Mouse (Mus musculus) gastrocnemius, adult 2 months (tissue): Measurements from ENCODE around the gene Prrt1. TPM values are rescaled to one million over a fixed set of nuclear protein-coding genes. Genes with fewer than 3 reads are reported as not detected.

Experiments
- DNase-seq: peaks from one replicate; pipeline ENCODE4 v3.0.0; 2022
- H3K27ac ChIP-seq: fragments of 200-600 bp; 2 replicates; pipeline ENCODE4 v1.8.1; 2022; ENCODE audit warnings: mild to moderate bottlenecking
- H3K4me3 ChIP-seq: fragments of 200-600 bp; 2 replicates; pipeline ENCODE4 v1.8.1; 2022; ENCODE audit warnings: mild to moderate bottlenecking, moderate library complexity
- CTCF ChIP-seq: fragments of 200-600 bp; IDR thresholded peaks from 2 replicates; pipeline ENCODE4 v1.8.1; 2022; ENCODE audit warnings: antibody characterized with exemption, mild to moderate bottlenecking, moderate library complexity
- intact Hi-C: fragments of 180-260 bp; cut with DNase I; formaldehyde crosslinking; loops from one replicate; pipeline ENCODE4 v1.15.1; 2025
- total RNA-seq, 2 experiments: library from RNA; stranded (reverse); gene quantifications; 2 replicates each; pipeline ENCODE4 v1.2.3; 2021

Prrt1 gene
- total RNA-seq, 2 experiments from 2014 or later, result 0.28 to 0.36 TPM

DNA sequence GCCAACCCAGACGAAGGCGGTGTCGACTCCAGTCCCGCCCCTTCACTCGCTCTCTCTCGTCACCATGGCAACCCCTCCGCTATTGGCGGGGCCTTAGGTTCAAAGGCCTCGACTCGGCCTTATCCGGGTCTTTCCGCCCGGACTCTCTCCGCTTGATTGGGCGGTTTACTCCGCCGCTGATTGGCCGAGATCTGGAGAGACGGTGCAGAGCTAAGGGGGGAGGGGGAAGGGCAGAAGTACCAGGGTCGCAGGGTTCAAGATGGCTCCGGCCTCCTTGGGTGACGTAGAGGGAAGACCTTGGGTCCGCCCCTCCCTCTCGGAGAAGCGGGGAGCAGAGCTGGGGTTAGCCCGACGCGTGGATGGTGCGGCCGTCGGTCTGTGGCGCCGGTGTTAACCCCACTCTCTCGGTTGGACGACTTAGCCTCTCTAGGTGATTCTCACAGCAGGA lies 25.2 kb upstream of the Prrt1 start, which contains the start of gene Agpat1:
Agpat1 (plus strand) TSS at position 202 of the 448 bp plus-strand sequence.
- intact Hi-C loops, result loop anchor here (2.0 kb wide), 1 partner anchor 23 kb away; no protein-coding TSS in a partner anchor
- peak; percentile 99 for DNase-seq
- Histone ChIP-seq H3K4me3 (peak within 1 kb of the TSS; percentile 99), H3K27ac (peak within 1 kb of the TSS; percentile 96)
- no peak for TF ChIP-seq CTCF

DNA sequence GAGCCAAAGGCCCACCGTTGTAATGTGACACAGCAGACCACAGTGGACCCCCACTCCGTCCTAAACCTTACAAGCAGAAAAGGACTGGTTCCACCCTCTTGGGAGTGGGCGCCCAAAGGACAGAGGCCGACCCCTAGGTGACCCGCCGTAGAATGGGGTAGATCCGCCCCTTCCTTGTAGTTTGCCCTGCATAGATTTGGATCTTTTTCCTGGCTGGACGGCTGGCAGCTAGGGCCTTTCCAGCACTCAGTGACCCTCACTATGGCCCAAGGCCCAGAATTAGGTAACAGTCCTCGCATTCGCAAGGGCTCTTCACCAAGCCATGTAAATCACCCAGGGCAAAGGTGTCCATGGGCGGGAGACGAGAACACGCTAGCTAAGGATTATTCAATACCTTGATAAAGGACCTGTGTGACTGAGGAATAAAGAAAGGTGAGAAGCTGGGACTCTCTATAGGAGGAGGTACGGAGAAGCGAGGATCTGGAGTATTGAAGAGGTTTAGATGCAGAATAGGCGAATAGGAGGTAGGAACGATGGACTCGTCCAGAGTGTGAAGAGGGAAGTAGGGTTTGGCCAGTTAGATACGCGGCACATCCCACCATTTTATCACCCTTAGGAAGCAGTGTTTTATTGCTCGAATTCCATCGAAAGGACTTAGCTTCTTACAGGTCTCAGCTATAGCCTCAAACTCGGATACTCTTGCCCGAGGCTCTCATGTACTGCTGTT lies 24.7 kb upstream of the Prrt1 start:
- intact Hi-C loops, result loop anchor here (2.0 kb wide), 1 partner anchor 22 kb away; no protein-coding TSS in a partner anchor
- peak overlapping the region; percentile 96 for H3K27ac ChIP-seq
- DNase-seq, result peak; percentile 73
- no peak for TF ChIP-seq CTCF
- H3K4me3 ChIP-seq, result peak overlapping the region; percentile 99

DNA sequence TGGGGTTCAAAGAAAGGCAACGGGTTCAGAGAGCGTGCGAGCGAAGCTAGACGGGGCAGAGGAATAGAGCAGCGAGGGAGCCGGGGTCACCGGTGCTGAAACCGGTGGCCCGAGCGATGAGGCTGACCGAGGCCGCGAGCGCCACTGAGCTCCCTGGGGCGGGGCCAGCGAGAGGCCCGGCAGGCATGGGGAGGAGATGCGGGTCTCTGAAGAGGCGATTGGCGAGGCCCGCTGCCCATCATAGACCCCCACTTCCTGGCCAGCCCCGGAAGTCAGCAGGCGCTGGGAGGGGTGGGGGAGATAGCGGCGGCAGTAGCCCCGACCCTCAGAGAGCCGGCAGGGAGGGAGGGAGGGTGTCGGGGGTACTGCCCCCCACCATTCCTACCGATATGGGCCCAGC lies 23.7 kb upstream of the Prrt1 start:
- DNase-seq, result peak; percentile 99
- peak overlapping the region; percentile 96 for H3K27ac ChIP-seq
- no peak for TF ChIP-seq CTCF
- intact Hi-C loops, result loop anchor here (2.0 kb wide), 1 partner anchor 21 kb away; no protein-coding TSS in a partner anchor
- H3K4me3 ChIP-seq, result peak overlapping the region; percentile 99

DNA sequence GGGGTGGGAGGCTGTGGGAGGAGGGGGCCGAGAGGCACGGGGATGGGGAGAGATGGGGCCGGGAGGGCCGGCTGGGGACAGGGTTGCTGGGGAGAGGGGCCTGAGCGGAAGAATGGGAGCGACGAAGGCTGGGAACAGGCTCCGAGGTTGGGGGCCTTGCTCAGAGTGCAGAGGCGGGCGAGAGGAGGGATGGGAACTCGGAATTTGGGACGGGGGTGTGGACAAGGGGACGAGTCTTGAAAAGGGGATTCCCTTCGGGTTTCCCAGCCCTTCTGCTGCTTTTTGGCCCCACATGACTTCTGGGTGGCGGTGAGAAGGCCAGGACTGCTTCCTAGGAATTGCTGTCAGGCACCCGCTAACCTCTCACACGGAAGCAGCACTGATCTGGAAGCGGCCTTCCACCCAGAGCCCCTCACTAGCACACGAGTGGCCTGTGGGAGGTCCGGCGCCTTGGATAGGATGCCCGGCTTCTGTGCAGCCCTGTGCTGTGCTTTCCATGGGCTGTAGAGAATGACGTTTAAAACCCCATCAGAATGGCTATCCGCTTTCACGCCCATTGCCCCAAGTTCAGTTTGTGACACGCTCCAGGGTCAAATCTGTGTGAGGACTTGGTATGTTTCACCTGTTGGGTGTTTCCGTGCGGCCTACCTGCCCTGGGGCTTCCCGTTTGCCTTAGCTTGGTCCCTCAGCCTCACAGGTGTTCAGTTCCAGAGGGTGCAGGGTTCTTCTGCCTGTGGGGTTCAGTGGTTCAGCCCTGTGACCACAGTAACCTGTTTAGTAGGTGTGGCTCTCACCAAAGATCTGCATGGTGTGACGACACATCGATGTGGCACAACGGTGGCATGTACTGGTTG lies 22.9 kb upstream of the Prrt1 start:
- Histone ChIP-seq H3K4me3 (peak overlapping the region; percentile 99), H3K27ac (peak overlapping the region; percentile 96)
- no peak for TF ChIP-seq CTCF
- intact Hi-C loops, result no loop called here
- no peak for DNase-seq

DNA sequence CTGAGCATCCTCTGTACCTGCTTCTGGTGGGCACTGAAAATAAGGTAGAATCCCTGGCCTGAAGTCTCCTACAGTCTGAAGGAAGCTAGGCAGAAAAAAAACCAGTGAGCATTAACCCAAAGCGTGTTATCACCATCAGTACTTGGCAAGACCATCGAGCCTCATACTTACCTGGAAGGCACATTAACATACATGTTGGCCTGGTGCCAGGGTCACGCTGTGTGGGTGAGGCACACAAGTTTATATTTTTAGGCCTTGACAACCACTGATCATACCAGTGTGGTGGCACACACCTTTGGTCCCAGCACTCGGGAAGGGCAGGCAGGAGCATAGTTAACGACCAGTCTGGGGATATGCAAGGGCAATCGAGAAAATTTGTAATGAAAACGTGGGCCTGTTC lies 21.3 kb upstream of the Prrt1 start:
- H3K27ac ChIP-seq, result no peak overlapping the region
- intact Hi-C loops, result no loop called here
- no peak for DNase-seq

GRCm38 (mm10) chr17:34611050-34611449 lies 18.3 kb upstream of the Prrt1 start:
- H3K4me3 ChIP-seq, result no peak overlapping the region
- intact Hi-C loops, result no loop called here
- no peak overlapping the region for H3K27ac ChIP-seq
- DNase-seq, result no peak
- TF ChIP-seq CTCF, result no peak

More for the DNA sequence above, 21.3 kb upstream of the Prrt1 start:
- no peak overlapping the region for H3K4me3 ChIP-seq
- TF ChIP-seq CTCF, result no peak

GRCm38 (mm10) chr17:34613054-34613645 lies 16.2 kb upstream of the Prrt1 start:
- no peak for TF ChIP-seq CTCF
- DNase-seq, result no peak
- Histone ChIP-seq H3K27ac (no peak overlapping the region), H3K4me3 (no peak overlapping the region)
- intact Hi-C loops, result no loop called here

GRCm38 (mm10) chr17:34613830-34614229 lies 15.5 kb upstream of the Prrt1 start:
- intact Hi-C loops, result no loop called here
- Histone ChIP-seq H3K4me3 (no peak overlapping the region), H3K27ac (no peak overlapping the region)
- TF ChIP-seq CTCF, result no peak
- DNase-seq, result no peak

DNA sequence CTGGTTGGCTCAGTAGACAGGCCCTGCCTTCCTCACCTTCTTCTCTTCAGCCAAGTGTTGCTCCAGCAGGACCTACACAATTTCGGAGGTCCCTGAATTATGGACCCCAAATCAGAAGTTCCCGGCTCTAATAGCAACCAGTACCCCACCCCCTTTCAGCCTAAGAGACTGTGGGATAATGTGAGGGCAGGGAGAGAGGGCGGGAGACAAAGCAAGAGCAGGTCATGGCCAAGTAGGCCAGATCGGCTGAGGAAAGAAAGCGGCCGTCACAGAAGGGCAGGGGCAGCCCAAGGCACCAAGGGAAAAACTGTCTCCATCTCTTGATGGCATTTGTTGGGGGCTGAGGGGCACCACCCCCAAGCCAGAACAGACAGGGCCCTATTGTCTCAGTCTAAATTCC lies 13.5 kb upstream of the Prrt1 start, which contains the start of gene Egfl8:
Egfl8 (minus strand) TSS at position 101 of the 400 bp plus-strand sequence.
- no peak for DNase-seq
- Histone ChIP-seq H3K27ac (peak within 1 kb of the TSS; percentile 65), H3K4me3 (no peak within 1 kb of the TSS)
- intact Hi-C loops, result loop anchor here (5.0 kb wide), 1 partner anchor 44 kb away; no protein-coding TSS in a partner anchor
- TF ChIP-seq CTCF, result no peak

GRCm38 (mm10) chr17:34618999-34619398 lies 10.3 kb upstream of the Prrt1 start:
- intact Hi-C loops, result loop anchor here (2.0 to 5.0 kb wide), 2 partner anchors 47 to 178 kb away; no protein-coding TSS in a partner anchor
- H3K4me3 ChIP-seq, result no peak overlapping the region
- H3K27ac ChIP-seq, result no peak overlapping the region
- peak; percentile 76 for DNase-seq
- TF ChIP-seq CTCF, result peak; percentile 90

- DNase-seq, result no peak
- Histone ChIP-seq H3K27ac (no peak overlapping the region), H3K4me3 (no peak overlapping the region)
- intact Hi-C loops, result no loop called here
- TF ChIP-seq CTCF, result no peak
Observed at GRCm38 (mm10) chr17:34621006-34621405, 8.3 kb upstream of the Prrt1 start.

- Histone ChIP-seq H3K4me3 (no peak overlapping the region), H3K27ac (no peak overlapping the region)
- DNase-seq, result no peak
- intact Hi-C loops, result no loop called here
- peak; percentile 23; the same call in 1 of the 2 replicates for TF ChIP-seq CTCF
Observed at GRCm38 (mm10) chr17:34623161-34623560, 6.2 kb upstream of the Prrt1 start.
